Mouse (Mus musculus) cerebellum, adult 2 months (tissue): ENCODE data around the gene Fam129c.

Source experiments
- CTCF ChIP-seq: fragments of 200-500 bp; IDR thresholded peaks from 2 replicates; pipeline ENCODE4 v1.5.1; 2011; ENCODE audit warnings: low read depth, mild to moderate bottlenecking, control low read depth, low read length, moderate library complexity, borderline replicate concordance; ENCODE audit not compliant: insufficient read depth
- POLR2A ChIP-seq: fragments of 200-500 bp; IDR thresholded peaks from 2 replicates; pipeline ENCODE4 v1.6.1; 2011; ENCODE audit warnings: low read length, control low read depth, borderline replicate concordance; ENCODE audit not compliant: insufficient read depth

- no peak for TF ChIP-seq POLR2A
- peak; percentile 54; the same call in 1 of the 2 replicates for TF ChIP-seq CTCF
Observed at GRCm38 (mm10) chr8:71586891-71587290, 10.6 kb upstream of the Fam129c start.
